Mouse (Mus musculus): Measurements from ENCODE around the gene Hist1h2bk.

- TF ChIP-seq CTCF (conservative IDR thresholded peaks at IDR 0.05; ENCODE audit: low read length) (no peak), POU5F1 (IDR thresholded peaks at IDR 0.05; ENCODE audit: borderline replicate concordance, low read length) (no peak)
Observed at GRCm38 (mm10) chr13:22051523-22051859, 15.8 kb downstream of the Hist1h2bk start.

Data from E14TG2a.4 (cell line).